Mouse (Mus musculus) thymus, adult 2 months (tissue): Measurements from ENCODE around the gene B4galnt4. TPM values are rescaled to one million over a fixed set of nuclear protein-coding genes. Genes with fewer than 3 reads are reported as not detected.

Experiments
- DNase-seq: peaks from one replicate; pipeline ENCODE4 v3.0.0; 2021
- H3K27ac ChIP-seq: fragments of 200-500 bp; 2 replicates; pipeline ENCODE4 v1.5.1; 2012; ENCODE audit warnings: low read length, control low read depth; ENCODE audit not compliant: control insufficient read depth, insufficient read depth
- H3K27me3 ChIP-seq: fragments of 200-500 bp; 2 replicates; pipeline ENCODE4 v1.6.1; 2012; ENCODE audit warnings: mild to moderate bottlenecking, low read length, moderate library complexity, mixed read lengths; ENCODE audit not compliant: control insufficient read depth, insufficient read depth
- H3K36me3 ChIP-seq: fragments of 200-500 bp; 2 replicates; pipeline ENCODE4 v1.6.1; 2012; ENCODE audit warnings: mild to moderate bottlenecking, low read length, moderate library complexity; ENCODE audit not compliant: control insufficient read depth, insufficient read depth
- H3K4me1 ChIP-seq: fragments of 200-500 bp; replicated peaks from 2 replicates; pipeline ENCODE4 v1.6.1; 2012; ENCODE audit warnings: low read length; ENCODE audit not compliant: control insufficient read depth, insufficient read depth
- H3K4me3 ChIP-seq: fragments of 200-500 bp; 2 replicates; pipeline ENCODE4 v1.5.1; 2012; ENCODE audit warnings: mild to moderate bottlenecking, low read length, control low read depth, moderate library complexity; ENCODE audit not compliant: control insufficient read depth, insufficient read depth
- CTCF ChIP-seq: fragments of 200-500 bp; IDR thresholded peaks from 2 replicates; pipeline ENCODE4 v1.5.1; 2012; ENCODE audit warnings: mild to moderate bottlenecking, control low read depth, low read length, moderate library complexity, borderline replicate concordance; ENCODE audit not compliant: control insufficient read depth, poor library complexity, insufficient read depth; ENCODE audit errors: extremely low read depth
- POLR2A ChIP-seq: fragments of 200-500 bp; IDR thresholded peaks from 2 replicates; pipeline ENCODE4 v1.6.1; 2012; ENCODE audit warnings: mild to moderate bottlenecking, low read length, control low read depth, moderate library complexity; ENCODE audit not compliant: control insufficient read depth, poor library complexity, insufficient read depth; ENCODE audit errors: extremely low read depth
- WGBS: fragments of 180-500 bp; shearing (Covaris S2); methylation state at CpG from one replicate; pipeline ENCODE4 v1.1.7; 2018; 5-methylcytosine and 5-hydroxymethylcytosine counted together
- polyA plus RNA-seq: library from polyadenylated mRNA; depleted of rRNA; stranded (reverse); fragments of >200 nt; gene quantifications from 2 replicates; pipeline ENCODE4 v1.2.3, GENCODE M21; 2012

Gene B4galnt4
- polyA plus RNA-seq, 1 experiment: 1.4 TPM

DNA sequence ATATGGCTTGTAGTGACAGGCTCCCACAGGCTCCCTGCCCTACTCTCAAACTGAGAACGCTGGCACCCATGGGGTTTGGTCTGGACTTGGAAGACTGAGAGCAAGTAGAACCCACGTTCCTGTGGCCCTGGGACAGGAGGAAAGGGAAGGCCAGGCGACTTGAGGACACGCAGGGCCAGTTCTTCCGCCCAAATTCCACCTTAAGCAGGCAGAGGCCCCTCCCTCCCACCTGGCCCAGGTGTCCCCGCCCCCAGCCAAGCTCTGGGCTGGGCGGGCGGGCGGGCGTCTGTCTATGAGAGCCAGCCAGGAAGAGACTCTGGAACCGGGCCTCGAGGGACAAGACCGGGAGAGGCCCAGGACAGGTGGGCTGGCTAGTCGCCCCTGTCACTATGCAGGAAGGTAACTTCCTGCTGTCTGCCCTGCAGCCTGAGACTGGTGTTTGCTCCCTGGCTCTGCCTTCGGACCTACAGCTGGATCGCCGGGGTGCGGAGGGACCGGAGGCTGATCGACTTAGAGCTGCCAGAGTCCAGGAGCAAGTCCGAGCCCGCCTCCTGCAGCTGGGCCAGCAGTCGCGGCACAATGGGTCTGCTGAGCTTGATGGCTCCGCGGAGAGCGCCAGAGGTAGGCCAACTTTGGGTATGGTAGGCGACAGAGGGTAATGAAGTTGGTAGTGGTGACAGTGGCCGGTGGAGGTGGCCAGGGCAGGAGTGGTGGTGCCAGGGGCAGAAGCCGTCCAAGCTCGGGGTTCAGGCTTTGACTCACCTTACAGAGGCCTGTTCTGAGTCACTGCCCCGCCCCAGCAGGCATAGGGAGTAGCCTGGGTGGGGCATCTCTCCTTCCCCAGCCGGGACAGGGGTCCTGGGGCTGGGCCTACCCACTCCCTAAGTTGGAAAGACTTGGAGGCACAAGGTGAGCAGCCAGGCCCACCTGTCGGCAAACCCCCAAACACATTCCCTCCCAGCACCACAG lies 18.9 kb downstream of the B4galnt4 start:
- WGBS: 86% methylated on average over 34 of the region's 34 CpGs
- 0 out of 2 replicates have a peak overlapping the region, but pooled peaks have one; percentile 2 for H3K4me3 ChIP-seq
- no peaks in the 10 kb centered on the region for H3K36me3 ChIP-seq
- H3K27ac ChIP-seq: no peak overlapping the region
- TF ChIP-seq POLR2A: no peak
- DNase-seq: no peak
- no peaks in the 10 kb centered on the region for H3K4me1 ChIP-seq
- H3K27me3 ChIP-seq: no peaks in the 10 kb centered on the region

DNA sequence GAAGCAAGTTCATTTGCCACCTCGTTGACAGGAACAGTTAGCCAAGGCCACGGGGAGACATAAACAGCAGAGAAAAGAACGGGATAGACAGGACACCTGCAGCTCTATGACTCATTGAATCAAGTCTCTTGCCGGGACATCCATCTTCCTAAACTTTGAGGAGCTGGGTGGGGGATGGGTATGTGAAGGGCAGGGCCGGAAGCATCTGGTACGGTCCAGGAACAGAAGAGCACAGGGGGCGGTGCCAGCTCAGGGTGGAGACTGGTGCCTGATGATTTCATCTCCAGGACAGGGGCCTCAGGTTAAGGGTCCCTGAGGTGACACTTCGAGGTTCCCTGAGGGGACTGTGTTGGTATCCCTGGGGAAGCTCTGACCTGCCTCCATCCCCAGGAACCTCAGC lies 27.0 kb downstream of the B4galnt4 start:
- H3K4me3 ChIP-seq: peak overlapping the region; percentile 46
- TF ChIP-seq POLR2A: no peak
- no peak for TF ChIP-seq CTCF
- no peaks in the 10 kb centered on the region for H3K36me3 ChIP-seq
- no peaks in the 10 kb centered on the region for H3K27me3 ChIP-seq
- no peak overlapping the region for H3K27ac ChIP-seq
- peaks cover 27% of the 10 kb centered on the region for H3K4me1 ChIP-seq
- peak; percentile 66 for DNase-seq
- WGBS: 22% methylated on average over 8 of the region's 8 CpGs

DNA sequence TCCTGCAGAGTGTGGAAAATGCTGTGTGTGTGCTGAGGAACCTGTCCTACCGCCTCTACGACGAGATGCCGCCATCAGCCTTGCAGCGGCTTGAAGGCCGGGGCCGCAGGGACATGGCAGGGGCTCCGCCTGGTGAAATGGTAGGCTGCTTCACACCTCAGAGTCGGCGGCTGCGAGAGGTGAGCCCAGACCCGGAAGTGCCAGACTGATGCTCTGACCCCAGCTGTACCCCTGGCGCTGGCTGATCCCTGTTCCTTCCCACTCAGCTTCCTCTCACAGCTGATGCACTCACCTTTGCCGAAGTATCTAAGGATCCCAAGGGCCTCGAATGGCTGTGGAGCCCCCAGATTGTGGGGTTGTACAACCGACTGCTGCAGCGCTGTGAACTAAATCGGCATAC lies 27.6 kb downstream of the B4galnt4 start:
- H3K4me3 ChIP-seq: peak overlapping the region; percentile 46
- no peaks in the 10 kb centered on the region for H3K36me3 ChIP-seq
- peak; percentile 38 for DNase-seq
- WGBS: 15% methylated on average over 18 of the region's 18 CpGs
- H3K27me3 ChIP-seq: no peaks in the 10 kb centered on the region
- no peak overlapping the region for H3K27ac ChIP-seq
- no peak for TF ChIP-seq POLR2A
- TF ChIP-seq CTCF: no peak
- H3K4me1 ChIP-seq: peaks cover 27% of the 10 kb centered on the region

DNA sequence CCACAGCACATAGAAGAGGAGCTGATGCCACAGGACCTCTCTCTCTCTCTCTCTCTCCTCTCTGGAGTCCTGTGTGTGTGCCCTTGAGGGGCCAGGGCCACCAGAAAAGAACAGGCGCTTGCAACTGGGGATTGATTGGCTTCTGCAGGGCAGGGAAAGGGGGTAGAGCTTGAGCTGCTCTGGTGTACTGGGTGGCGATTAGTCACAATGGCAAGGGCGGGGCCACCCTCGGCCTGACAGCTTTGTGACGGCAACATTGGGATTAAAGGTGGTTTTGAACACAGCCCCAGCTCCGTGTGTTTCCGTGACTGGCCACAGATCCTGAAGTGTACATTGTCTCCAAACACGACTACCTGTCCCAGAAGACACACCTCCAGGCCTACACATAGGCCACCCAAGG lies 29.3 kb downstream of the B4galnt4 start:
- no peaks in the 10 kb centered on the region for H3K36me3 ChIP-seq
- no peaks in the 10 kb centered on the region for H3K27me3 ChIP-seq
- no peak overlapping the region for H3K27ac ChIP-seq
- H3K4me1 ChIP-seq: peaks cover 32% of the 10 kb centered on the region
- no peak overlapping the region for H3K4me3 ChIP-seq
- no peak for DNase-seq
- WGBS: 95% methylated on average over 8 of the region's 8 CpGs
- TF ChIP-seq CTCF (no peak), POLR2A (no peak)

- TF ChIP-seq CTCF (peak; percentile 69), POLR2A (no peak)
- Histone ChIP-seq H3K4me1 (peaks cover 50% of the 10 kb centered on the region), H3K4me3 (no peak overlapping the region), H3K27ac (no peak overlapping the region), H3K27me3 (no peaks in the 10 kb centered on the region), H3K36me3 (no peaks in the 10 kb centered on the region)
- WGBS: 36% methylated on average over 37 of the region's 37 CpGs
- DNase-seq: peak; percentile 89
These were observed 31.3 kb downstream of the B4galnt4 start for GRCm38 (mm10) chr7:141092051-141092735.

DNA sequence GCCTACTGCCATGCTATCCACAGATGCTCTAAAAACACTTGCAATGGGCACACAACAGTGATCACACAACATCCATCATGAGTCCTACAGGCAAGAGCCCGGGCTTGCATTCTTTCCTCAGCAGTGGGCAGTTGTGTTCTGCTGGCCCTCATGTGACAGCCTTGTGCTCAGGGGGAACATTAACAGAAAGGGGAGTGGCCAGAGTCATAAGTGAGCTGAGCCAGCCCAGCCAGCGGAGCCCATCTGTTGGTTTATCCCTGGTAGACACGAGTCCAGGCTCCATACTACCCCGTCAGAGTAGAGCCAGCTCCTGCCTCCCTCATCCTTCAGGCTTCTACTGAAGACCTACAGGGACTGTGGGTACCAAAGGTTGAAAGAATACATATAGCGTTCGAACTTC lies 33.0 kb downstream of the B4galnt4 start:
- Histone ChIP-seq H3K27me3 (no peaks in the 10 kb centered on the region), H3K4me3 (no peak overlapping the region), H3K4me1 (peaks cover 36% of the 10 kb centered on the region), H3K27ac (no peak overlapping the region), H3K36me3 (no peaks in the 10 kb centered on the region)
- no peak for DNase-seq
- TF ChIP-seq POLR2A: no peak
- no peak for TF ChIP-seq CTCF
- WGBS: 94% methylated on average over 6 of the region's 6 CpGs
